Mouse (Mus musculus) erythroblast, embryonic 14.5 days (primary cell): Measurements from ENCODE around the gene Pacrg. TPM values are rescaled to one million over a fixed set of nuclear protein-coding genes. Genes with fewer than 3 reads are reported as not detected.

Source experiments
- H3K27me3 ChIP-seq: 2 replicates; pipeline ENCODE4 v1.6.1; 2012; ENCODE audit warnings: inconsistent platforms; ENCODE audit not compliant: control insufficient read depth
- H3K36me3 ChIP-seq: 2 replicates; pipeline ENCODE4 v1.6.1; 2012; ENCODE audit warnings: mild to moderate bottlenecking, inconsistent platforms; ENCODE audit not compliant: control insufficient read depth
- H3K4me1 ChIP-seq: 2 replicates; pipeline ENCODE4 v1.6.1; 2012; ENCODE audit warnings: inconsistent platforms; ENCODE audit not compliant: control insufficient read depth
- H3K4me3 ChIP-seq: replicated peaks from 2 replicates; pipeline ENCODE3; 2012; ENCODE audit warnings: moderate library complexity, mild to moderate bottlenecking, inconsistent platforms
- H3K9me3 ChIP-seq: 2 replicates; pipeline ENCODE4 v1.6.1; 2012; ENCODE audit warnings: low read length, inconsistent platforms, mixed read lengths; ENCODE audit not compliant: control insufficient read depth
- GATA1 ChIP-seq: IDR thresholded peaks from 2 replicates; pipeline ENCODE4 v1.6.1; 2012; ENCODE audit warnings: low read length, inconsistent platforms, mixed read lengths
- TAL1 ChIP-seq: IDR thresholded peaks from 3 replicates; pipeline ENCODE4 v1.6.1; 2012; ENCODE audit warnings: low read length, inconsistent platforms, mixed read lengths
- polyA plus RNA-seq: library from polyadenylated mRNA; stranded (reverse); fragments of >175 nt; gene quantifications from 2 replicates; pipeline ENCODE4 v1.2.3, GENCODE M21; 2012

Pacrg gene
- polyA plus RNA-seq, 1 experiment = not detected

DNA sequence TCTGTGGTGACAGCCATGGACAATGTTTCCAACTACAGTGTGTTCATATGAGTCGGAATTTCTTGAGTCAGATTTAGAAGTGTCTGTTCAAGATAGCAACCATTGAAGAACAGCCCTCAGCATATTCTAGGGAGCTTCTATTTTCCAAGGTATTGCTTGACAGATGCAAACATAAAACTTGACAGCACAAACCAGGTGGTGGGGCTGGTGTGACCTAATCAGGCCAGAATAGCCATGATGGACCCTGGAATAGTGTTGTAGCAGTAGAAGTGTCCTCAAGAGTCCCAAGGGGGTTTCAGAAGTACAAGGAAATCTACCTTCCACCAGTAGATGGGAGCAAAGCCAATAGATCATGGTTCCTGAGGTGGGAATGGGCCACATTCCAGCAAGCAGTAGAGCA, 123.0 kb downstream of the Pacrg start:
- H3K9me3 ChIP-seq = no peaks in the 10 kb centered on the region
- H3K4me1 ChIP-seq = no peaks in the 10 kb centered on the region
- no peaks in the 10 kb centered on the region for H3K36me3 ChIP-seq
- TF ChIP-seq GATA1 (no peak), TAL1 (no peak)
- no peak overlapping the region for H3K4me3 ChIP-seq
- H3K27me3 ChIP-seq = no peaks in the 10 kb centered on the region

DNA sequence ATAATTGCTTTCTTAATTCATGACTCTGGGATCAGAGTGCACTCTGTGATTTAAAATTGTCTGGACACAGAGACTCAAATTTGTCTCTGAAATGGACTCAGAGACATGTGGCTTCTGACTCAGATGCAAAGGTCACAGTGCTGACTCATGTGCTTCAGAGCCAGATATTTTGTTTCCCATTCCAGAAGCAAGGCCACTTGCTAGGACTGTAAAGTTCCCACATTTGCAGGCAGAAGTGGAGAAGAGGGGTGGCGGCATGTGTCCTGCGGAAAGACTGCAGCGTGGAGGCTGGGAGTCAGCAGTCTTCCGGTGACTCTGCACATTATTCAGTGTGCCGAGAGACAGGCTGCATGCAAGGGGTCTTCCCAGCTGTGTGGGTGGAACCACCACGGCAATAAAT, 137.3 kb downstream of the Pacrg start:
- no peaks in the 10 kb centered on the region for H3K4me1 ChIP-seq
- H3K36me3 ChIP-seq = no peaks in the 10 kb centered on the region
- TF ChIP-seq GATA1 (no peak), TAL1 (no peak)

DNA sequence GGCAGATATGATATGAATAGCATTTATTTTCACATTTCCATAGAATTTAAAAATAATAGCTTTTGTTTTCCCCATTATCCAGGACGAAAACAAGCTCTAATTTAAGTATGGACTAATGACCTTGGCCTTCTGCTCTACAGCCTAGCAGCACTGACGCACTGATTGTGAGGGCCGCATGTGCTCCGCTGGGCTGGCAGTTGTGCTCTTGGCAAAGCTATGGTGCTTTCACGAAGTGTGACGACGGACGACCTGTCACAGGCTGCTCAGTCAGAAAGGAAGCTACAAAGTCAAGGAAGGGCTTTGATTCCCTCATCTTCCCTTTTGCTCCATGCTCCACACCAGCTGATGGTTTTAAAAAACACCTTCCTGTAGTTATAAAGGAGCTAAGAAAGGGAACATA, 142.1 kb downstream of the Pacrg start:
- H3K4me1 ChIP-seq = no peaks in the 10 kb centered on the region
- no peaks in the 10 kb centered on the region for H3K36me3 ChIP-seq
- no peak overlapping the region for H3K4me3 ChIP-seq
- no peaks in the 10 kb centered on the region for H3K9me3 ChIP-seq
- TF ChIP-seq TAL1 (no peak), GATA1 (no peak)
- H3K27me3 ChIP-seq = no peaks in the 10 kb centered on the region

More for the DNA sequence above, 137.3 kb downstream of the Pacrg start:
- Histone ChIP-seq H3K27me3 (no peaks in the 10 kb centered on the region), H3K9me3 (no peaks in the 10 kb centered on the region), H3K4me3 (no peak overlapping the region)

DNA sequence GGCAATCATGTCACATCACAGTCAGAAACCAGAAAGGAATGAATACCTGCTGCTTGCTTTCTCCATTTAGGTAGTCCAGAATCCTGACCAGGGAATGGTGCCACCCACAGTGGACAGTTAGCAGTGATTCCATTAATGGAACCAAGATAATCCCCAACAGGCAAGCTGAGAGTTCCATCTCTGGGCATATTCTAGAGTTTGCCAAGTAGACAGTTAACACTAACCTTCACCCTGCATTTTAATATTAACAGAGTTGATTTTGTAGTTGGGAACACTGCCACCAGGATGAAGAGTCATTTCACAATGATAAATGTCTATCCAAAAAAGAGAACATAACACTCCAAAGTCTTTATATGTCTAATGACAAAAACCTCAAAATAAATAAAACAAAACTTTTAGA, 144.7 kb downstream of the Pacrg start:
- Histone ChIP-seq H3K9me3 (no peaks in the 10 kb centered on the region), H3K36me3 (no peaks in the 10 kb centered on the region), H3K4me3 (no peak overlapping the region), H3K27me3 (no peaks in the 10 kb centered on the region), H3K4me1 (no peaks in the 10 kb centered on the region)
- no peak for TF ChIP-seq TAL1
- TF ChIP-seq GATA1 = no peak

DNA sequence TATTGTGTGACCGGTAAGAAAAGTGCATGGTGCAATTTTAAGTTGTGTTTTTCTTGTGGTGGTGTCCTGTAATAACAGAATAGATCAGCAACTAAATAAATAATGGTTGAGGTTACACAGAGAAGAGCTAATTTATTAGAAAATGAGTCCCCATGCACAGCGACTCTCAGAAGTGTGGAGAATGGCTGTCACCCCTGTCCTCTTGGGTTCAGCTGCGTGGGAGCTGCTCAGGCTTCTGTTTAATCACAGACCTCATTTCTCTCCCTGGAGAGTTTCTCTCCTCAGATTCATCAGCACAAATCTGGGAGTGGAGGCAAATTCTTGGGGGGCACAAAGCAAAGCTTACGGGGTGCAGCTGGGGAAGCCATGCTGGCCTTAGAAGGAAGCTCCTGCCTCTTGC, 163.0 kb downstream of the Pacrg start:
- H3K4me1 ChIP-seq = no peaks in the 10 kb centered on the region
- no peaks in the 10 kb centered on the region for H3K9me3 ChIP-seq
- H3K27me3 ChIP-seq = no peaks in the 10 kb centered on the region
- TF ChIP-seq TAL1 = no peak
- no peak for TF ChIP-seq GATA1
- H3K36me3 ChIP-seq = no peaks in the 10 kb centered on the region
- no peak overlapping the region for H3K4me3 ChIP-seq

DNA sequence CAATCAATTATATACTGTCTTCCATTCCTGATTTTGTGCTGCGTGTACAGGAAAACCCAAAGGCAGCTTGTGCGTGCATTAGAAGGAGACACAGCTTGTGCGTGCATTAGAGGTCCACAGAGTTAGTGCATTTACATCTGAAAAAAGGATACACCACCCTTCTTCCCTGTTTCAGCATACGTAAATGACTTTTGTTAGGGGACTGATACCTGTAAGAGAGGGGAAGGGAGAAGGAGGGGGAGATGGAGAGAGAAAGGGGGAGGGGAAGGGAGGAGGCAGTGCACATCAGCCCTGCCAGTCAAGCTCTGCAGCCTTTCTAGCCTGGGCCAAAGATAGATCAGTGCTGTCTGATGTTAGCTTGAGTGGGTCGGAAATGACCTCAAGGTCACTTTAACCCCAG, 164.6 kb downstream of the Pacrg start:
- no peaks in the 10 kb centered on the region for H3K9me3 ChIP-seq

DNA sequence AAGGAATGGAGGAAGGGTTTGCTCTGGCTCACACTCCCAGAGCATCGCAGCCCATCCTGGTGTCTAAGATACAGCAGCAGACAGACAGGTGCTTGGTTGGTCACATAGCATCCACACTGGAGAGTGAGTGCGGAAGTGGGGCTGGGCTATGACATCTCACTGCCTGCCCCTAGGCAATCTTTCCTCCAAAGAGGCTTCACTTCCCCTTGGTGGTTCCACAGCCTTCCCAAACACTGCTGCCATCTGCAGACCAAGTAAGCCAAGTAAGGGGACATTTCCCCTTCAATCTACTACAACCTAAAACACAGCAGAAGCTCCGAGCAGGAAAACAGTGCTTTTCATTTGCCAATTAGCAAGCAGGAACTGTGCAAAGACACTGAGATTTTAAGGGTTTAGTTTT, 165.1 kb downstream of the Pacrg start:
- Histone ChIP-seq H3K4me1 (no peaks in the 10 kb centered on the region), H3K4me3 (no peak overlapping the region), H3K27me3 (no peaks in the 10 kb centered on the region), H3K9me3 (no peaks in the 10 kb centered on the region), H3K36me3 (no peaks in the 10 kb centered on the region)
- TF ChIP-seq TAL1 (no peak), GATA1 (no peak)

More for the DNA sequence above, 164.6 kb downstream of the Pacrg start:
- TF ChIP-seq TAL1 (no peak), GATA1 (no peak)
- Histone ChIP-seq H3K4me3 (no peak overlapping the region), H3K27me3 (no peaks in the 10 kb centered on the region), H3K4me1 (no peaks in the 10 kb centered on the region), H3K36me3 (no peaks in the 10 kb centered on the region)

DNA sequence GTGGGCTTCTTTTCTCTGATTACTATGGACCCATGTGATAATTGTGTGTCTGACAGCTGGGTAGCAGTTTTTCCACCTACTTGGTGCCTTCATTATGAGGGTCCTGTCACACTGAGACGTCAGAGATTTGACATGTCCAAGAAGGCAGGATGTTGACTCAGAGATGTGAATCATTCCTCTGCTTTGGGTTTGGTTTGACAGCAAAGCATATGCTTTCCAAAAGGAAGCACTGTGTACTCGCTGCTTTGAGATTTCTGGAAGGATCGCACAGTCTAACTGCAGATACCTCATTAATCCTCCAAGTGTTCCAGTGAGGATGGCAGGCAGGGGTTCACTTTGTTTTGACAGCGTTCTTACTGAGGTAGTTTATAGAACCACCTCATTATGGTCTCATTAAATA, 178.8 kb downstream of the Pacrg start:
- Histone ChIP-seq H3K27me3 (no peaks in the 10 kb centered on the region), H3K4me1 (no peaks in the 10 kb centered on the region), H3K36me3 (no peaks in the 10 kb centered on the region), H3K9me3 (no peaks in the 10 kb centered on the region), H3K4me3 (no peak overlapping the region)
- TF ChIP-seq TAL1 = no peak
- TF ChIP-seq GATA1 = no peak

DNA sequence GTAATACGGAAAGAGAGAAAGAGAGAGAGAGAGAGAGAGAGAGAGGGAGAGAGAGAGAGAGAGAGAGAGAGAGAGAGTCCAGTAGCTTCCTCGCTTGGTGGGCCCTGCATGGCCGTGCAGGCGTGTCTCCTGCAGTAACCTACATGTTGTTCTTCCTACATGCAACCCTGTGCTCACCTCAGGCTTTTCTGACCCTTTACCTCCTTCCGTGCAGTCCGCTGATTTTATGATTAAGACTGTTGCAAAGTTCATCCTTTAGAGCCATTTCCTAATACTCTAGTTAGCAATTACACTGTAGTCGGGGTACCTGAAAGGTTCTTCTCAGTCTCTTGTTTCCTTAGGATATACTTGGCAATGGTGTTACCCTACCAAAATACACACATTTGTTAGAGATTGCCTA, 196.5 kb downstream of the Pacrg start:
- TF ChIP-seq TAL1 (no peak), GATA1 (no peak)
- Histone ChIP-seq H3K27me3 (no peaks in the 10 kb centered on the region), H3K4me1 (no peaks in the 10 kb centered on the region), H3K9me3 (no peaks in the 10 kb centered on the region), H3K4me3 (no peak overlapping the region), H3K36me3 (no peaks in the 10 kb centered on the region)

DNA sequence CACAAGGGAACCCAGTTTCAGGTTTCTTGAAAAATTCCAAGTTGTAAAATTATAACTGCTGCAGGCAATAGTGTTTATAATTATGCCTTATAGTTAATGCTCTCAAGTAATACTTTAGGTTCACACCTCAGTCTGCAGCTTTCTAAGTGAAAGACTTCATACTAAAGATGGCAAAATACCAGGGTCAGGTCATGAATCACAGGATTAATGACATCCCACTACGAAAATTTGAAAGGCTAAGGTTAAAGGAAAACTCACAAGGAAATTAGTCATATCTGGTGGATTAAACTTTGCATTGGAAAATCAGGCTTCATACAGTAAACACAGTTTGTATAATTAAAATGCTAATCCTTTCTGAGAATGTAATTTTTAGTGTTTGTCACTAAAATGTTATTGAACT, 200.3 kb downstream of the Pacrg start:
- Histone ChIP-seq H3K4me1 (no peaks in the 10 kb centered on the region), H3K9me3 (no peaks in the 10 kb centered on the region), H3K4me3 (no peak overlapping the region), H3K36me3 (no peaks in the 10 kb centered on the region), H3K27me3 (no peaks in the 10 kb centered on the region)
- TF ChIP-seq TAL1 (no peak), GATA1 (no peak)
